Mouse (Mus musculus) lung, adult 18-20 months (tissue): ENCODE results near the gene Lrrc46.

Experiments
- DNase-seq, 2 experiments: peaks; one replicate each; pipeline ENCODE4 v3.0.0; 2022; ENCODE audit warnings: mixed read lengths in 2 of 2

The Lrrc46 gene

GRCm38 (mm10) chr11:97007093-97007794 is 34.0 kb downstream of the Lrrc46 start:
- no peak for DNase-seq

GRCm38 (mm10) chr11:97003170-97003569 is 38.0 kb downstream of the Lrrc46 start:
- DNase-seq: no peak

GRCm38 (mm10) chr11:96997380-96997956 is 43.7 kb downstream of the Lrrc46 start:
- DNase-seq: no peak

GRCm38 (mm10) chr11:96996773-96997379 is 44.3 kb downstream of the Lrrc46 start:
- no peak for DNase-seq

GRCm38 (mm10) chr11:96995836-96996772 is 45.1 kb downstream of the Lrrc46 start:
- no peak for DNase-seq

- DNase-seq: no peak
Observed at GRCm38 (mm10) chr11:96995031-96995430, 46.2 kb downstream of the Lrrc46 start.

- no peak for DNase-seq
Observed at GRCm38 (mm10) chr11:96992722-96993311, 48.4 kb downstream of the Lrrc46 start.

GRCm38 (mm10) chr11:96991501-96991900 is 49.7 kb downstream of the Lrrc46 start:
- DNase-seq: no peak

GRCm38 (mm10) chr11:96987873-96988655 is 53.1 kb downstream of the Lrrc46 start:
- no peak for DNase-seq

- no peak for DNase-seq
Observed at GRCm38 (mm10) chr11:96986463-96986862, 54.7 kb downstream of the Lrrc46 start.

- DNase-seq: no peak
Observed at GRCm38 (mm10) chr11:96984903-96985302, 56.3 kb downstream of the Lrrc46 start.
